In the genomic region with DNA sequence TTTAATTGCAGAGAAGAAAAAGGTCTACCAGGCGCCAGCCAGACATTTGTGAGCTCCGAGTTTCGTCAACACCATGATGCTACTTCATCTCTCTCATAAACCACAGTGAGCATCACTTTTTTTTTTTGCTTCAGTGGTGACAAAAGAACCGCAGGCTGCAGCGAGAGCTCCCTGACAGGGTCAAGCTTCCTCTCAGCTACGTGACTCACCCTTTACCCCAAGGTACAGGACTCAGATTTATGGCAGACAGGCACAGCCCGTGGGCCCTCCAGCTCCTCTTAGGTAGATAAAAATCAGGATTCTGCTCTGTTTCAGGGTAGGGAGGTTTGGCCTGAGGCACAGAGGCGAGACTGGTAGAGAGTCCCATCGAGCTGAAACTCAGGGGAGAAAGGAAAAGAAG, we compare ENCODE assay signal across 19 mouse cellular contexts.
DNase-seq lines count a peak whose midpoint lies in the region; ATAC-seq lines count a peak whose summit lies in the region.
"Had no signal": no experiment of that assay in that cellular context is flagged by ENCODE, and none has a peak within 500 bp of the region (broad histone marks: within the 10 kb centered on the region; RNA-seq: fewer than 3 reads in every experiment).

No protein-coding gene starts in this region.

- 67% methylated on average over 9 of the region's 9 CpGs for WGBS in hindbrain, embryonic 10.5 days
- WGBS in hindbrain, embryonic 12.5 days, result 58% methylated on average over 9 of the region's 9 CpGs
- WGBS in limb, embryonic 10.5 days, result 58% methylated on average over 9 of the region's 9 CpGs

- no peaks in the 10 kb centered on the region for H3K9me3 ChIP-seq in hindbrain, embryonic 10.5 days
- no peaks in the 10 kb centered on the region for H3K9me3 ChIP-seq in hindbrain, embryonic 12.5 days (replicated peaks)
- H3K9me3 ChIP-seq in limb, embryonic 10.5 days (replicated peaks), result no peaks in the 10 kb centered on the region
- H3K9me3 ChIP-seq: embryonic facial prominence, embryonic 15.5 days; midbrain, embryonic 13.5 days had no signal

- no peak for DNase-seq in hindbrain, embryonic 10.5 days (ENCODE audit: low spot score)
- peak; percentile 67 for DNase-seq in 3T3-L1 (ENCODE audit: low read depth, low spot score)
- peak; percentile 72 for DNase-seq in Muller cell, postnatal 12 days (ENCODE audit: inconsistent ontology term)
- DNase-seq in limb, embryonic 10.5 days (ENCODE audit: low spot score), result no peak
- no peak for DNase-seq in ovary, postnatal 10 days (ENCODE audit: low spot score)
- DNase-seq in right cerebral cortex, postnatal 14 days, result no peak
- DNase-seq: cerebellum, adult 18-20 months; gastrocnemius, postnatal 10 days; kidney, adult 8-10 months; kidney, postnatal 36 days; liver; liver, postnatal 0 days; lung, postnatal 36 days; thymus, postnatal 25 days had no signal

- no peak overlapping the region for H3K9ac ChIP-seq in hindbrain, embryonic 12.5 days
- H3K9ac ChIP-seq: embryonic facial prominence, embryonic 15.5 days; liver, postnatal 0 days; midbrain, embryonic 13.5 days had no signal

- ATAC-seq in hindbrain, embryonic 12.5 days (ENCODE audit: low FRiP score), result no peak
- ATAC-seq in activated CD4-positive, CD25-positive, alpha-beta regulatory T cell, adult 4 months, result no peak
- ATAC-seq: hindbrain, embryonic 16.5 days; liver, postnatal 0 days; midbrain, embryonic 13.5 days had no signal

- no peaks in the 10 kb centered on the region for H3K27me3 ChIP-seq in hindbrain, embryonic 10.5 days (ENCODE audit: insufficient read depth, poor library complexity, severe bottlenecking)
- H3K27me3 ChIP-seq in hindbrain, embryonic 12.5 days, result 0 out of 2 replicates have a peak, but pooled peaks cover 4% of the 10 kb centered on the region
- no peaks in the 10 kb centered on the region for H3K27me3 ChIP-seq in limb, embryonic 10.5 days (ENCODE audit: low read depth, poor library complexity, severe bottlenecking)
- H3K27me3 ChIP-seq: embryonic facial prominence, embryonic 15.5 days; midbrain, embryonic 13.5 days had no signal

- no peak overlapping the region for H3K4me3 ChIP-seq in hindbrain, embryonic 10.5 days
- H3K4me3 ChIP-seq in hindbrain, embryonic 12.5 days, result no peak overlapping the region
- H3K4me3 ChIP-seq in limb, embryonic 10.5 days, result no peak overlapping the region
- H3K4me3 ChIP-seq: embryonic facial prominence, embryonic 15.5 days; midbrain, embryonic 13.5 days had no signal

- no peak overlapping the region for H3K4me2 ChIP-seq in hindbrain, embryonic 12.5 days (replicated peaks)
- H3K4me2 ChIP-seq: embryonic facial prominence, embryonic 15.5 days; midbrain, embryonic 13.5 days had no signal

- peak overlapping the region; percentile 53 for H3K27ac ChIP-seq in hindbrain, embryonic 10.5 days
- no peak overlapping the region for H3K27ac ChIP-seq in hindbrain, embryonic 12.5 days
- 0 out of 2 replicates have a peak overlapping the region, but pooled peaks have one; percentile 19 for H3K27ac ChIP-seq in limb, embryonic 10.5 days
- H3K27ac ChIP-seq: embryonic facial prominence, embryonic 15.5 days; midbrain, embryonic 13.5 days had no signal

- H3K36me3 ChIP-seq in hindbrain, embryonic 10.5 days, result no peaks in the 10 kb centered on the region
- no peaks in the 10 kb centered on the region for H3K36me3 ChIP-seq in hindbrain, embryonic 12.5 days
- H3K36me3 ChIP-seq in limb, embryonic 10.5 days, result no peaks in the 10 kb centered on the region
- H3K36me3 ChIP-seq: embryonic facial prominence, embryonic 15.5 days; midbrain, embryonic 13.5 days had no signal

- H3K4me1 ChIP-seq in hindbrain, embryonic 10.5 days (replicated peaks), result peaks cover 26% of the 10 kb centered on the region
- peaks cover 12% of the 10 kb centered on the region for H3K4me1 ChIP-seq in hindbrain, embryonic 12.5 days
- H3K4me1 ChIP-seq in limb, embryonic 10.5 days, result peaks cover 19% of the 10 kb centered on the region; the same call in 1 of the 2 replicates

Comparison
In these comparisons a context has a peak if more than half of its experiments do, and no peak if none do; other contexts are left out.
1. DNase-seq: peak in 3T3-L1 (single experiment) and Muller cell, postnatal 12 days (single experiment); none in hindbrain, embryonic 10.5 days (single experiment), limb, embryonic 10.5 days (single experiment), ovary, postnatal 10 days (single experiment) and right cerebral cortex, postnatal 14 days (single experiment).